Mouse (Mus musculus): ENCODE results near the gene Kcnh2. TPM values are rescaled to one million over a fixed set of nuclear protein-coding genes. Genes with fewer than 3 reads are reported as not detected.

Kcnh2 gene
- total RNA-seq, 2 experiments from 2014 or later: not detected

DNA sequence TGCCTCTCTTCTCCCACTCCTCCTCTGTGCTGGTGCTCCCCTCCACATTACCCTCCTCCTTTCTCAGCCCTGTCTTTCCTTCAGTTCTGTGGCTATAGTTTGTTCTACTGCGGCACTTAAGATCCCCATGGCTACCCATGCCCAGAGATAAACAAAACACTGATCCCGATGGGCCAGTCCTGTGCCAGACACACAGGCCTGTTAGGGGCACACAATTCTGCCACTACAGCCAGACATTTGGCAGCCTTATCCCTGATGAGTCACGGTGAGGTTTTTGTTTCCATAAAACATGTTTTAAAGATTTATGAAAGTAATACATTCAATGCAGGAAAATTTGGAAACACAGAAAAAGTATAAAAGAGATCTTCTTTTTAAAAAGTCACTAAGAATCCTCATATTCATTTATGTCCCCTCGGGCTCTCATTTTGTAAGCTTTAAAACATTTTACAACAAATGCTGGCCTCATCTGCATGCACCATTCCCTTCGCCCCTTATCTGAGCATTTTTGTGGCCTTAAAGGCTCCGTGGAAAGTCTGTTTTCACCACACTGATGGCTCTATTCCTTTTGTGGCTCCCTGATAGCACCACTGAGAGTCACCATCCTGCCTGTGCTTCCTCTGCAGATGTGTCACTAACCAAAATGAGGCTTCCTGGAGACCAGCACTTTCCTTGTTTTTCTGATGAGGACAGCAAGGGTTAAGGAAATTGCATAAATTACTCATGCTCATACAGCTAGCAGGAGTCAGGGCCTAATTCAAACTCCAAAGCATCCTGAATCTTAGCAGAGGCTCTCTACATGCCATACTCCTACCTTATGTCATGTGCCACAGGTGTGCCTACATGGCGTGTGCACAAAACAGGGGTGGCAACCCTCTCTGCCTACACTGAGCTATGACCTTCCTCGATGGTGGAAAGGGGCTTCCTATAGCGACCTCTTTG is 77.5 kb downstream of the Kcnh2 start:
- ATAC-seq (replicated peaks; ENCODE audit: low FRiP score, poor library complexity, severe bottlenecking): no peak

- no peak for ATAC-seq (replicated peaks; ENCODE audit: low FRiP score, poor library complexity, severe bottlenecking)
These were observed 80.5 kb downstream of the Kcnh2 start for GRCm38 (mm10) chr5:24270941-24271340.

Other genes with a start within 250 kb of the Kcnh2 start
- gene Nupl2, start 186.6 kb downstream of the Kcnh2 start, total RNA-seq (2015; ENCODE audit: low replicate concordance): 8.6 and 17.1 TPM in 2 replicates
- 12.0 and 14.2 TPM in 2 replicates for gene Nupl2, start 186.6 kb downstream of the Kcnh2 start, total RNA-seq (2017; ENCODE audit: low replicate concordance)
- not detected in 2 replicates for gene Nos3, start 13.2 kb upstream of the Kcnh2 start, total RNA-seq (2015; ENCODE audit: low replicate concordance)
- gene Nos3, start 13.2 kb upstream of the Kcnh2 start, total RNA-seq (2017; ENCODE audit: low replicate concordance): not detected in 2 replicates
- not detected in 2 replicates for gene Atg9b, start 40.5 kb upstream of the Kcnh2 start, total RNA-seq (2015; ENCODE audit: low replicate concordance)
- not detected in 2 replicates for gene Atg9b, start 40.5 kb upstream of the Kcnh2 start, total RNA-seq (2017; ENCODE audit: low replicate concordance)
- gene Abcb8, start 42.1 kb upstream of the Kcnh2 start, total RNA-seq (2015; ENCODE audit: low replicate concordance): 11.3 and 22.7 TPM in 2 replicates
- gene Abcb8, start 42.1 kb upstream of the Kcnh2 start, total RNA-seq (2017; ENCODE audit: low replicate concordance): 2.9 and 5.5 TPM in 2 replicates
- not detected in 2 replicates for gene Asic3, start 61.8 kb upstream of the Kcnh2 start, total RNA-seq (2015; ENCODE audit: low replicate concordance)
- 1.3 TPM in 1 of 2 replicates, not detected in the other for gene Asic3, start 61.8 kb upstream of the Kcnh2 start, total RNA-seq (2017; ENCODE audit: low replicate concordance)
- gene Cdk5, start 71.9 kb upstream of the Kcnh2 start, total RNA-seq (2015; ENCODE audit: low replicate concordance): 0.58 and 4.2 TPM in 2 replicates
- gene Cdk5, start 71.9 kb upstream of the Kcnh2 start, total RNA-seq (2017; ENCODE audit: low replicate concordance): 2.5 and 3.5 TPM in 2 replicates
- 1.7 and 16.1 TPM in 2 replicates for gene Slc4a2, start 72.2 kb upstream of the Kcnh2 start, total RNA-seq (2015; ENCODE audit: low replicate concordance)
- 6.3 and 15.9 TPM in 2 replicates for gene Slc4a2, start 72.2 kb upstream of the Kcnh2 start, total RNA-seq (2017; ENCODE audit: low replicate concordance)
- 9.2 and 25.1 TPM in 2 replicates for gene Fastk, start 93.7 kb upstream of the Kcnh2 start, total RNA-seq (2015; ENCODE audit: low replicate concordance)
- gene Fastk, start 93.7 kb upstream of the Kcnh2 start, total RNA-seq (2017; ENCODE audit: low replicate concordance): 4.3 and 9.1 TPM in 2 replicates
- 2.9 and 3.7 TPM in 2 replicates for gene Tmub1, start 96.2 kb upstream of the Kcnh2 start, total RNA-seq (2015; ENCODE audit: low replicate concordance)
- gene Tmub1, start 96.2 kb upstream of the Kcnh2 start, total RNA-seq (2017; ENCODE audit: low replicate concordance): 2.0 and 4.3 TPM in 2 replicates
- gene Agap3, start 100.6 kb upstream of the Kcnh2 start, total RNA-seq (2015; ENCODE audit: low replicate concordance): 1.0 and 3.5 TPM in 2 replicates
- gene Agap3, start 100.6 kb upstream of the Kcnh2 start, total RNA-seq (2017; ENCODE audit: low replicate concordance): 10.5 and 14.5 TPM in 2 replicates
- not detected in 2 replicates for gene Gbx1, start 175.6 kb upstream of the Kcnh2 start, total RNA-seq (2015; ENCODE audit: low replicate concordance)
- gene Gbx1, start 175.6 kb upstream of the Kcnh2 start, total RNA-seq (2017; ENCODE audit: low replicate concordance): not detected in 2 replicates
- not detected in 2 replicates for gene Asb10, start 189.4 kb upstream of the Kcnh2 start, total RNA-seq (2015; ENCODE audit: low replicate concordance)
- 0.14 TPM in 1 of 2 replicates, not detected in the other for gene Asb10, start 189.4 kb upstream of the Kcnh2 start, total RNA-seq (2017; ENCODE audit: low replicate concordance)
- not detected in 2 replicates for gene 4931409K22Rik, start 205.2 kb upstream of the Kcnh2 start, total RNA-seq (2015; ENCODE audit: low replicate concordance)
- gene 4931409K22Rik, start 205.2 kb upstream of the Kcnh2 start, total RNA-seq (2017; ENCODE audit: low replicate concordance): not detected in 2 replicates
- 7.1 and 9.8 TPM in 2 replicates for gene Abcf2, start 225.9 kb upstream of the Kcnh2 start, total RNA-seq (2015; ENCODE audit: low replicate concordance)
- gene Abcf2, start 225.9 kb upstream of the Kcnh2 start, total RNA-seq (2017; ENCODE audit: low replicate concordance): 17.4 and 22.3 TPM in 2 replicates
- gene Chpf2, start 235.1 kb upstream of the Kcnh2 start, total RNA-seq (2015; ENCODE audit: low replicate concordance): 0.96 and 1.3 TPM in 2 replicates
- 1.6 and 3.6 TPM in 2 replicates for gene Chpf2, start 235.1 kb upstream of the Kcnh2 start, total RNA-seq (2017; ENCODE audit: low replicate concordance)